Mouse (Mus musculus): Measurements from ENCODE around the gene Mup9. TPM values are rescaled to one million over a fixed set of nuclear protein-coding genes. Genes with fewer than 3 reads are reported as not detected.
"Not testable (repeated sequence)": the region's sequence is repeated elsewhere in the genome, so short reads cannot be mapped to it uniquely, and the experiment has no call there.

The Mup9 gene
- not detected in 2 replicates for polyA plus RNA-seq (2015; fragmentation: Nextera tagmentation; extraction: Ambion mirVana)

DNA sequence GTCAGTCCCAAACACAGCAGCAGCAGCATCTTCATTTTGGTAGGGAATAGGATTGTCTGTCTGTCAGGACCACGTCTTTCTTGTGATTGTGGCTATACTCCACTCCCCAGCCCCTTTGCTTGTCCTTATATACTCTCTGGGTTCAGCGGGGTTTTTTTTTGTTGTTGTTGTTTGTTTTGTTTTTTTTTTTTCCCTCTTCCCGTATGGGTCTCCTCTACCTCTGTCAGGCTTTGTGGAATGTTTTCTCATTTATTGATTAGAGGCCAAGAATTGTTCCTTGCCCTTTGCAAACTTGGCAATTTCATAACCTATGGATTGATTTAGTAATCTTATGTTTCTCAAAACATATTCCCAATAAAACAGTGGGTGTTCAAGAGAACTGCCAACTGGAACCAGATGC, at the start of gene Mup9:
Gene Mup9 (minus strand): TSS at position 101 of the 400 bp plus-strand sequence.
- not testable (repeated sequence) for H3K4me3 ChIP-seq (ENCODE audit: low read depth, low read length); H3K9ac ChIP-seq (ENCODE audit: low read depth, low read length); H3K36me3 ChIP-seq (ENCODE audit: control insufficient read depth, insufficient read depth); H3K27ac ChIP-seq (ENCODE audit: low read depth, low read length); H3K4me2 ChIP-seq (replicated peaks; ENCODE audit: low read depth); ATAC-seq; H3K27me3 ChIP-seq (replicated peaks; ENCODE audit: control insufficient read depth, insufficient read depth, low read length); H3K9me3 ChIP-seq (ENCODE audit: control insufficient read depth); H3K4me1 ChIP-seq (replicated peaks; ENCODE audit: control insufficient read depth, insufficient read depth, low read length)
- 86% methylated on average over 3 of the region's 3 CpGs for WGBS

Other genes starting within 250 kb of the Mup9 start
- not detected in 2 replicates for gene Mup8, start 199.4 kb downstream of the Mup9 start, polyA plus RNA-seq (2015; fragmentation: Nextera tagmentation; extraction: Ambion mirVana)
- gene Mup1, start 80.0 kb upstream of the Mup9 start, polyA plus RNA-seq (2015; fragmentation: Nextera tagmentation; extraction: Ambion mirVana) = not detected in 2 replicates
- not detected in 2 replicates for gene Mup10, start 160.2 kb upstream of the Mup9 start, polyA plus RNA-seq (2015; fragmentation: Nextera tagmentation; extraction: Ambion mirVana)
- gene Mup11, start 240.5 kb upstream of the Mup9 start, polyA plus RNA-seq (2015; fragmentation: Nextera tagmentation; extraction: Ambion mirVana) = not detected in 2 replicates